Mouse (Mus musculus) skeletal muscle tissue, adult 2 months (tissue): ENCODE measurements at regions not wholly inside any gene's neighbourhood (a gene's known extent, or its start where the extent isn't known, plus 50 kb on each side); places are given as distances from the start of the nearest gene placed in this dataset.
"Not testable (repeated sequence)": the region's sequence is repeated elsewhere in the genome, so short reads cannot be mapped to it uniquely, and the experiment has no call there.

ENCODE experiments used
- DNase-seq: peaks from one replicate; pipeline ENCODE4 v3.0.0-alpha.2; 2012; ENCODE audit warnings: low read depth, low spot score

- DNase-seq: no peak
Observed at GRCm38 (mm10) chr14:89922316-89922715, 1451.1 kb upstream of the Pcdh20 start.

GRCm38 (mm10) chr14:89920586-89920985, 1449.4 kb upstream of the Pcdh20 start:
- DNase-seq: peak; percentile 2

DNA sequence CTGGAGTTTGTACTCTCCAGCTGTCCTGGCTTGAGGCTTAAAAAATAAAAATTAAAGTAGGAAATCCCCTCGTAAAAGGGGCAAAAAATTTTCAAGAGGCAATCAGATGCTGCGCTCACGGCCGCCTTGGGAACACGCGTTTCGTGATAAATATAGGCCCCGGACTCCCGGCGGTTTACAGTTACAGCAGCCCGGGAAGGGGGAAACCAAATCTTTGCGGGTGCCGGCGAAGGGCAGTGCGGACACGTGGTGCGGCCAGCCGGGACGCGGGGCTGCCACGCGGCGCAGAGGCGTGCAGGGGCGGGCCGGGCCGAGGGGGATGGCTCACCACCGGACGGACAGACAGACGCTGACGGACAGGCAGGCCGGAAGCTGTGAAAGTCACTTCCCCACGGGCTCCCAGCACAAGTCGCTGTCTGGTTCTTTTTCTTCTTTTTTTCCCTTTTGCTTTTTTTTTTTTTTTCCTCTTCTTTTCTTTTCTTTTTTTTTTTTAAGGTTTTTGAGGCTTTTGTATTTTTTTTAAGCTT, 1427.6 kb upstream of the Pcdh20 start:
- not testable (repeated sequence) for DNase-seq

DNA sequence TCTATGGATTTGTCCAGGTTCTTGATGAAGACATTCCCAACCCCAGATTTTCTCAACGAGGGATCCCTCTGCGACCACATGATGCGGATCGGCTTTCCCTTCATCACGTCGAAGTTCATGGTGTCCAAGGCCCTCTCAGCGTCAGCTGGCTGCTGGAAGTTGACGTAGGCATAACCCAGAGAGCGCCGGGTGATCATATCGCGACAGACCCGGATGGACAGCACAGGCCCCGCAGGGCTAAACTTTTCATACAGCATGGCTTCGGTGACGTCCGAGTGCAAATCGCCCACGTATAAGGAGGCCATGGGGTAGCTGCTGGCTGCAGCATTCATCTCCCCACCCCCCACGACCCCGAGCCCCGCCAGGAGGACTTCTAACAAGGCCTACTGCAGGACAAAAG, 1426.9 kb upstream of the Pcdh20 start:
- DNase-seq: not testable (repeated sequence)

GRCm38 (mm10) chr14:89896891-89897290, 1425.7 kb upstream of the Pcdh20 start:
- DNase-seq: not testable (repeated sequence)
